Mouse (Mus musculus): Measurements from ENCODE around the gene Ivd. TPM values are rescaled to one million over a fixed set of nuclear protein-coding genes. Genes with fewer than 3 reads are reported as not detected.

Ivd gene
- total RNA-seq (2023), result 80.7 TPM

DNA sequence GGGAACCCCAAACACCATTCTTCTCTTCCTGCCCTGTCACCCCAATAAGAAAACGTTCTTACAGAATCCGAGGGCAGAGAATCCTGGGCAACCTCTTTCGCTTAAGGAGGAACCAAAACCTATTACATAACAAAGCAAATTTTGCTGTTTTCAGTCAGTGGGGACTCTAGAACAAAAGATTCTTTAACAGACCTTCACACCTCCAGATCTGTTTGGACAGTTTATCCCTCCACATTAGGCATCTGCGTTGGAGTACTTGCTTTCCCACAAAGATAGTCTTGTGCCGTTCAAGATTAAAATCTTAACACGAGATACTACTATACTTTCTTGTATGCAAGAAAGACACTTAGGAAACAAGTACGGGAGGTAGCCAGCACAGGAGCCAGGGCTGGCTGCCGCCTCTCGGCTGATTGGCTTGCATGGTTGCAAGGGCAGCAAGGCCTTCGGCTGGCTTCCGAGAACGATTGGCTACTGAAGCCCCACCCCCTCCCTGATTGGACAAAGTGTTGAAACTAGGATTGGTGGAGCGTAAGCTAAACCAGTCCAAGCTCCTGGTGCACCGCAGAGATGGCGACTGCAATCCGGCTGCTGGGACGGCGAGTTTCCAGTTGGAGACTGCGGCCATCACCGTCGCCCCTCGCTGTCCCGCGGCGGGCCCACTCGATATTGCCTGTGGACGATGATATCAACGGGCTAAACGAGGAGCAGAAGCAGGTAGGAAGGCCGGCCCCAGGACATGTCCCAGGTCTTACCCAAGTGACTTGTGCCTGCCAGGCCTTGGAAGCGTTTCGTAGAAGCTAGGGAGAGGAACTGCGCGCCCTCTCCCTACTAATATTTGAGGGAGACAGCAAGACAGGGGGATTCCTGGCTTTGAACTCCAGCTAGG lies at the start of gene Ivd:
Gene Ivd (plus strand): TSS at position 501 of the 886 bp plus-strand sequence.

GRCm38 (mm10) chr2:118813981-118814836 lies 47.5 kb upstream of the Ivd start, which contains the start of gene Knstrn:
TSS of gene Knstrn (plus strand) at chr2:118814003.

DNA sequence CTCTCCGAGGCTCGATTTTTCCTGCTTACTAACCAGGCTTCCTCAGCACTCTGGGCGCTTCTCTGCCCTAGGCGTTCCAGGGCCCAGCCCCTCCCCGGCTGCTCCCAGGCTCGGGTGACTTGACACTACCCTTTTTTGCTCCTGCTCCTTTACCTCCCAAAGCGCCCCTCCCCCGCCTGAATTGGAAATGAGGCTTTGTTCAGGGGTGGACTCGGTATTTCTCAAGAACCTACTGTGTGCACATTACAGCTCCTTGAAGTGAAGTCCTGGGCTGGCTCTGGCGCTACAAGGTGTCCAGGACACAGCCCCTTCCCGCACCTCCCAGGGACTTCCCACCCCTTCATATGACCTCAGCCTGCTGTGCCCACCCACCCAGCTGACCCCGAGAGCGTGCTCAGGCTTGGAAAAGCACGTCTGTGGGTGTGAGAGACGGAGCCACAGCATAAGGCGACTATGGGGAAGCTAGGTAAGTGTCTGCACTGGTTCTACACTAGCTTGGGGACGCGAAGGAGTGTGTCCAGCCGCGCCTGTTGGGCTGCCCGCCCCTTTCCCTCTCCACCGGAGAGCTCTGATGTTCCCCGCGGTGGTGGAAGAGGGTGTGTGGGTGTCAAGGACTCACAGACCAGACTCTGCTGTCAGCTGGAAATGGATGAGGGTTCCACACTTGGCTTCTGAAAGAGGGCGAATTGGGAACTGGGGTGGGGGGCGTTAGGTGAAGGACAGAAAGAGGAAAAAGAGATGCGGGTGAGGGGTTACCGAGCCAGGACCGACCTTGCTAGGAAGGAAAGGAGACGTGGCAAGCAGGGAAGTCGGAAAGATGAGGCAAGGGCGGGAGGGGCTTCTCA lies 38.4 kb downstream of the Ivd start, which contains the start of gene Bahd1:
Gene Bahd1 (plus strand): TSS at position 397 of the 845 bp plus-strand sequence.

DNA sequence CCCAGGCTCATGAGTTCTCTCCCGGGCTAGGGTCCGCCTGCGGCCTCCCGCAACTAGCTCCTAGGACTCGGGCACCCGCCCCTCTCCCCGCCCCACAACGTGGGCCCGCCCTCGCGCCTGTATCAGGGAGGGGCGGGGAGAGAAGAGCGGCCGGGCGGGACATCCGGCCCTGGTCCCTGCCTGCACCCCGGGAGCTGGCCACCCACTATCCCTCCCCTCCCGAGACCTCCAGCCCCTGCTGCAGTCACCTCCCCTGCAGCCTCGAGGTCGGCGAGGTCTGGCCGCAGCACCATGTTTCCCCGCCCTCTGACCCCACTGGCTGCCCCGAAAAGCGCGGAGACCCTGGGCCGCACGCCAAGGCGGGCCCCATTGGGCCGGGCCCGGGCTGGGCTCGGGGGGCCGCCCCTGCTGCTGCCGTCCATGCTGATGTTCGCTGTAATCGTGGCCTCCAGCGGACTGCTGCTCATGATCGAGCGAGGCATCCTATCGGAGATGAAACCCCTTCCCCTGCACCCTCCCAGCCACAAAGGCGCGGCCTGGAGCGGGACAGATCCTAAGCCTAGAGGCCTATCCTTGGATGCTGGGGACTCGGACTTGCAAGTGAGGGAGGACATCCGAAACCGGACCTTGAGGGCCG lies 64.7 kb downstream of the Ivd start, which contains the start of gene Chst14:
Gene Chst14 (plus strand): TSS at position 136 of the 637 bp plus-strand sequence.

Other genes with a start within 250 kb of the Ivd start
- gene Pak6, start 198.7 kb upstream of the Ivd start, total RNA-seq (2023), result 2.0 TPM
- gene Ankrd63, start 158.0 kb upstream of the Ivd start, total RNA-seq (2023), result 0.34 TPM
- 110 TPM for gene Plcb2, start 133.5 kb upstream of the Ivd start, total RNA-seq (2023)
- 18.9 TPM for gene Inafm2, start 116.2 kb upstream of the Ivd start, total RNA-seq (2023)
- gene Ccdc9b, start 99.3 kb upstream of the Ivd start, total RNA-seq (2023), result not detected
- gene Phgr1, start 89.2 kb upstream of the Ivd start, total RNA-seq (2023), result not detected
- gene Disp2, start 82.2 kb upstream of the Ivd start, total RNA-seq (2023), result not detected
- 9.4 TPM for gene Knstrn, start 48.0 kb upstream of the Ivd start, total RNA-seq (2023)
- gene Bahd1, start 38.4 kb downstream of the Ivd start, total RNA-seq (2023), result 41.1 TPM
- 2.6 TPM for gene Chst14, start 64.5 kb downstream of the Ivd start, total RNA-seq (2023)
- 14.9 TPM for gene Ccdc32, start 167.4 kb downstream of the Ivd start, total RNA-seq (2023)
- 13.6 TPM for gene Rpusd2, start 172.8 kb downstream of the Ivd start, total RNA-seq (2023)
- 0.92 TPM for gene Knl1, start 185.2 kb downstream of the Ivd start, total RNA-seq (2023)

Data from CD8-positive naive resting alpha-beta T cell, adult 57 days (primary cell).